Mouse (Mus musculus) stomach, embryonic 16.5 days (tissue): Measurements from ENCODE around the gene Cradd. TPM values are rescaled to one million over a fixed set of nuclear protein-coding genes. Genes with fewer than 3 reads are reported as not detected.

Source experiments
- ATAC-seq: fragments of 200-750 bp; cut with Nextera tagmentation; 2 replicates; pipeline ENCODE4 v1.8.0; 2017; ENCODE audit warnings: moderate number of reproducible peaks, moderate TSS enrichment; ENCODE audit not compliant: insufficient read depth, low FRiP score
- H3K27ac ChIP-seq: fragments of 300-500 bp; sonication (generic); 2 replicates; pipeline ENCODE4 v1.5.1; 2014; ENCODE audit warnings: low read length
- H3K27me3 ChIP-seq: fragments of 300-500 bp; sonication (generic); 2 replicates; pipeline ENCODE4 v1.6.1; 2014; ENCODE audit warnings: low read length, control low read depth, mixed read lengths; ENCODE audit not compliant: control insufficient read depth, insufficient read depth
- H3K36me3 ChIP-seq: fragments of 300-500 bp; sonication (generic); 2 replicates; pipeline ENCODE4 v1.6.1; 2014; ENCODE audit warnings: low read length; ENCODE audit not compliant: control insufficient read depth, insufficient read depth
- H3K4me1 ChIP-seq: fragments of 300-500 bp; sonication (generic); 2 replicates; pipeline ENCODE4 v1.6.1; 2014; ENCODE audit warnings: low read length, control low read depth, mixed read lengths; ENCODE audit not compliant: control insufficient read depth, insufficient read depth
- H3K4me2 ChIP-seq: fragments of 300-500 bp; sonication (generic); 2 replicates; pipeline ENCODE4 v1.6.1; 2014; ENCODE audit warnings: low read depth, low read length, mixed read lengths
- H3K4me3 ChIP-seq: fragments of 300-500 bp; sonication (generic); replicated peaks from 2 replicates; pipeline ENCODE4 v1.5.1; 2014; ENCODE audit warnings: mild to moderate bottlenecking, low read length
- H3K9ac ChIP-seq: fragments of 300-500 bp; sonication (generic); 2 replicates; pipeline ENCODE4 v1.6.1; 2014; ENCODE audit warnings: low read length
- H3K9me3 ChIP-seq: fragments of 300-500 bp; sonication (generic); replicated peaks from 2 replicates; pipeline ENCODE4 v1.6.1; 2016; ENCODE audit warnings: low read length, control low read depth; ENCODE audit not compliant: control insufficient read depth
- WGBS: fragments of 180-500 bp; shearing (Covaris S2); extraction: QIAGEN DNeasy Blood & Tissue Kit; methylation state at CpG from one replicate; pipeline ENCODE4 v1.1.7; 2014; 5-methylcytosine and 5-hydroxymethylcytosine counted together
- polyA plus RNA-seq: library from polyadenylated mRNA; unstranded; fragments of >200 nt; fragmentation: Nextera tagmentation; extraction: Ambion mirVana; gene quantifications from 2 replicates; pipeline ENCODE4 v1.2.1, GENCODE M21; 2015

The Cradd gene
- polyA plus RNA-seq, 1 experiment from 2014 or later = 9.8 TPM

- Histone ChIP-seq H3K4me1 (peaks cover 16% of the 10 kb centered on the region), H3K9me3 (no peaks in the 10 kb centered on the region), H3K36me3 (no peaks in the 10 kb centered on the region), H3K27ac (peak overlapping the region; percentile 46), H3K4me2 (peak overlapping the region; percentile 88), H3K4me3 (peak overlapping the region; percentile 77), H3K27me3 (no peaks in the 10 kb centered on the region), H3K9ac (peak overlapping the region; percentile 89)
- no peak for ATAC-seq
- 58% methylated on average over 20 of the region's 20 CpGs for WGBS
Observed at GRCm38 (mm10) chr10:95322076-95323070, 1.6 kb downstream of the Cradd start.

DNA sequence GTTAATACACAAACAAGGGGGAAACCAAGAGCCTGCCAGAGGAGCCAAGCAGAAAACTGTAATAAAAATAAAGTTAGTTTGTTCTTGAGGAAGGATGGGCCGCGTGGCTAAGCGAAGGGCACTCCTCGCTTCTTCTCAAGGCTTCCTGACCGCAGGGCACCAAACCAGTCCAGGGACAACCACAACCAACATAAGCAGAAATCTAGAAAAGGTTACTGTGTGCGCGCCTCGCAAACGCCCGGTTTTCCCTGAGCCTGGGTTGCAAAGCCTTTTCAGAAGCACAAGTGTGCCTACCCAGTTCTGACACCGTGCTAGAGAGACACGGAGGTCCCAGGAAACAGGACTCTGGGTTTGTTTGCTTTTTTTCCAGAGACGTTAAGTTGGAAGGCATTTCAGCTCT is 4.9 kb downstream of the Cradd start:
- no peaks in the 10 kb centered on the region for H3K36me3 ChIP-seq
- H3K4me1 ChIP-seq = peaks cover 23% of the 10 kb centered on the region
- no peak overlapping the region for H3K4me2 ChIP-seq
- no peak overlapping the region for H3K27ac ChIP-seq
- ATAC-seq = no peak
- no peaks in the 10 kb centered on the region for H3K27me3 ChIP-seq
- no peak overlapping the region for H3K9ac ChIP-seq
- H3K9me3 ChIP-seq = no peaks in the 10 kb centered on the region
- H3K4me3 ChIP-seq = no peak overlapping the region
- 81% methylated on average over 13 of the region's 13 CpGs for WGBS

DNA sequence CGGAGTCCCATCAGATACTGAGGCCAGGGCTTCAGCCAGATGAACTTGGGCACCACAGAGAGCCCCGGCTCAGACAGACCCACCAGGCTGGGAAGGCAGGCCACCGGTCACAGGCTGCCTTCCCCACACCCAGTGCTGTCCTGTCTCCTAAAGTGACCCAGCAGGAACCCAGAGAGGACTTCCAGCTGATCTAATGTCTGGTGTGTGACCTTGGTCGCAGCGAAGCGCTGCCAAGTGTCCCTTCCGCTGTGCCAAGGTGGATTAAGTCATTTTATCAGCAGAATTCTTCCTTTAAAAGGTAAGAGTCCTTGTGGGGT is 5.6 kb downstream of the Cradd start:
- H3K27ac ChIP-seq = no peak overlapping the region
- no peaks in the 10 kb centered on the region for H3K9me3 ChIP-seq
- no peak overlapping the region for H3K4me3 ChIP-seq
- 89% methylated on average over 7 of the region's 7 CpGs for WGBS
- H3K36me3 ChIP-seq = no peaks in the 10 kb centered on the region
- no peak overlapping the region; the same call in 1 of the 2 replicates for H3K9ac ChIP-seq
- H3K4me2 ChIP-seq = no peak overlapping the region
- ATAC-seq = no peak
- no peaks in the 10 kb centered on the region for H3K27me3 ChIP-seq
- peaks cover 23% of the 10 kb centered on the region for H3K4me1 ChIP-seq

DNA sequence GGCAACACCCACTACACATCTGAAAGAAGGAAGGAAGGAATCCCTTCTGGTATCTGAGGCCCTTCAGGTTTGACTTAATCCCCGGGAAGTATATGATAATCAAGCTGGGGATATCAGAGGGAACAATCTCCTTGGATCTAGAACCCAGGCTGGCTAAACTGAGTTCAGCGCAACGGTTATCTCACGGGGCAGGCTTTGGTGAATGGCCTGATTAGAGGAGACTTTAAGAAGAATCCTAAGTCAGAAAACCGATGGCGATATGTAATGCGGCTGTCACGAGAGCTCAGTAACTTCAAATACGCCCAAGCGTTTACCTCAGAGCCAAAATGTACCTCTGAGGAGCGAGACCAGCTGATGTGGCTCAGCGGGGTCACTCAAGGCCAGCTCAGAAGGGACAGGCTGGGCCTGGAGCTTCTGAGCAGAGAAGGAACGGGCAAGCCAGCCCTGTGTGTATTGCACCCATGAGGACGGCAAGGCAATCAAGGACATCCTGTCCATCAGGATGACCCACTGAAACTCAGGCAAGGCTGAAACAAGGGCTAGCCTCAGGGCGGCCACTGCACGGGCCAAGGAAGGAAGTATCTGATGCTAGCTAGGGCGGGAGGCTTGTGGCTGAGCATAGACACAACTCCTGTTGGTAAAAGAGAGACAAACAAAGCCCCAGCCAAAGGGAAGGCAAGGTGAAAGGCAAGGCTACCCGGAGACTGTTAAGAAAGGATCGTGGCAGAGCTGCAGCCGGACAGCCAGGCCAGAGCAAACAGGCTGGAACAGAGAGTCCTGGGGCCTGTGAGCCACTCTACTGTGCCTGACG is 6.1 kb downstream of the Cradd start:
- WGBS = 89% methylated on average over 21 of the region's 21 CpGs
- Histone ChIP-seq H3K4me1 (peaks cover 18% of the 10 kb centered on the region), H3K36me3 (no peaks in the 10 kb centered on the region), H3K27me3 (no peaks in the 10 kb centered on the region), H3K9ac (no peak overlapping the region; the same call in 1 of the 2 replicates), H3K27ac (no peak overlapping the region), H3K9me3 (no peaks in the 10 kb centered on the region), H3K4me3 (no peak overlapping the region), H3K4me2 (no peak overlapping the region)
- no peak for ATAC-seq

- Histone ChIP-seq H3K4me3 (no peak overlapping the region), H3K9me3 (no peaks in the 10 kb centered on the region), H3K9ac (no peak overlapping the region), H3K36me3 (no peaks in the 10 kb centered on the region), H3K4me1 (peaks cover 11% of the 10 kb centered on the region), H3K4me2 (no peak overlapping the region), H3K27me3 (no peaks in the 10 kb centered on the region), H3K27ac (no peak overlapping the region)
- ATAC-seq = no peak
- WGBS = 78% methylated on average over 14 of the region's 14 CpGs
Observed at GRCm38 (mm10) chr10:95317091-95317490, 6.8 kb downstream of the Cradd start.

- Histone ChIP-seq H3K4me1 (peaks cover 9% of the 10 kb centered on the region), H3K27ac (no peak overlapping the region), H3K36me3 (no peaks in the 10 kb centered on the region), H3K9ac (no peak overlapping the region), H3K4me3 (no peak overlapping the region), H3K9me3 (no peaks in the 10 kb centered on the region), H3K27me3 (no peaks in the 10 kb centered on the region), H3K4me2 (no peak overlapping the region)
- ATAC-seq = no peak
- 50% methylated on average over 9 of the region's 9 CpGs for WGBS
Observed at GRCm38 (mm10) chr10:95316675-95317074, 7.3 kb downstream of the Cradd start.

DNA sequence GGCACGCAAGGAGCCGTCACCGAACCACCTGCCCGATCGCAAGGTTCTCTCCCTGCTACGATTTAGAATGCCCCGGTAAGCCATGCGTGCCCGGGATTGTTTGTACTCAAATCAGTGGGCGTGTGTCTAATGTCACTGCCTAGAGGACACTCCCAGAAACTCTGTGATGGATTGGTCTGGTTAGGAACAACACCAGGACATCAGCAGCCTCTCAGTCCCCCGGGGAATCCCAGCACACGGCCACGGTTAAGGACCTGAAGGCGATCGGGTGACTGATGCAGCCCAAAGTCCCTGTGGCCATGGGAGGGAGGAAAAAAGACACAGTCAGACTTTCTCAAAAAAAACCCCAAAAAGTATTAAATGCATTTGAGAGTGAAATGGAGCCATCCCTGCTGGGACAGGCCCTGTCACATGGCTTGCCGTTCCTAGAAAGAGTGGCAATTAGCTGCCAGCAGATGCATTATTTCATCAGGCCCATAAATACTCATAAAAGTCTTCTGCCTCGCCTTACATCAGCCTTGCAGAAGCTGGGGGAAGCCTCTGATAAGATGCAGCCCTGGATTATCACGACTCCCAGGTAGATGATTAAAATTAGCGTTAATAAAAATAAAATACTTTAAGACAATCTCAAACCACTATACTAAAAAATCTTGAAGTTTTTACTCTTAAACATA is 8.0 kb downstream of the Cradd start:
- WGBS = 44% methylated on average over 19 of the region's 19 CpGs
- no peaks in the 10 kb centered on the region for H3K9me3 ChIP-seq
- no peak overlapping the region for H3K4me2 ChIP-seq
- H3K9ac ChIP-seq = peak overlapping the region; percentile 5; the same call in 1 of the 2 replicates
- ATAC-seq = no peak
- H3K27ac ChIP-seq = no peak overlapping the region
- no peak overlapping the region for H3K4me3 ChIP-seq
- no peaks in the 10 kb centered on the region for H3K36me3 ChIP-seq
- H3K27me3 ChIP-seq = no peaks in the 10 kb centered on the region
- peaks cover 9% of the 10 kb centered on the region for H3K4me1 ChIP-seq

DNA sequence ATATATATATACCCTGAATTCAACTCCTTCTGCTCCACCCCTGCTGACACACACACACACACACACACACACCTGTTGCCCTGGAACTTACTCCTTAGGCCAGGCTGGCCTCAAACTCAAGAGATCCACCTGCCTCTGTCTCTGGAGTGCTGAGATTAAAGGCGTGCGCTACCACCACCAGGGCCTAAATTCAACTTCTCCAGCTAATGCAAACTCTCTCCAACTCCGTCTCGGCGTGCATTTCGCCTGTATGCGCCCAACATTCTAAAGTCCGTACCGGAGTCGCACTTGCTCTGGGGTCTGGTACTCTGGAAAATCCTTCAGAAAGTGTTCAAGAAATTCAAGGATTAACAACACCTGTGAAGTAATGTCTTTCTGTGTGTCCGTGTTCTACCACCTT is 8.6 kb downstream of the Cradd start:
- Histone ChIP-seq H3K9ac (peak overlapping the region; percentile 5; the same call in 1 of the 2 replicates), H3K27me3 (no peaks in the 10 kb centered on the region), H3K9me3 (no peaks in the 10 kb centered on the region), H3K4me1 (peaks cover 9% of the 10 kb centered on the region), H3K36me3 (no peaks in the 10 kb centered on the region), H3K4me2 (no peak overlapping the region), H3K4me3 (no peak overlapping the region), H3K27ac (no peak overlapping the region)
- ATAC-seq = no peak
- WGBS = 83% methylated on average over 11 of the region's 11 CpGs
